ENCODE assay signal across 23 mouse cellular contexts in genomic region chr10:107213541-107214340, GRCm38 (mm10). TPM values are rescaled to one million over a fixed set of nuclear protein-coding genes. Genes with fewer than 3 reads are reported as not detected.
"Had no signal": no experiment of that assay in that cellular context is flagged by ENCODE, and none has a peak within 500 bp of the region (broad histone marks: within the 10 kb centered on the region; RNA-seq: fewer than 3 reads in every experiment).

No protein-coding gene starts in this region.

- ATAC-seq: hindbrain, embryonic 16.5 days; hindbrain, postnatal 0 days; inflammation-experienced regulatory T-cells, adult 6 months; intestine, embryonic 15.5 days; intestine, embryonic 16.5 days; intestine, postnatal 0 days had no signal

- DNase-seq: heart, postnatal 10 days; heart, postnatal 14 days; heart, postnatal 36 days; heart, postnatal 4 days; kidney, adult 11 months; kidney, adult 18-20 months; kidney, adult 2 months; kidney, adult 8-10 months; kidney, adult 9 months; kidney, postnatal 10 days; kidney, postnatal 14 days; kidney, postnatal 25 days; kidney, postnatal 36 days; kidney, postnatal 4 days; layer of hippocampus, adult 9-11 months; layer of hippocampus, postnatal 36 days had no signal

RNA-seq across cellular contexts. Expression of gene Lin7a, which starts 57.7 kb away (rescaled TPM):
- total RNA-seq: hematopoietic stem cell, adult 5-6 weeks had no signal
